ENCODE assay signal across 8 mouse cellular contexts in the genomic region with DNA sequence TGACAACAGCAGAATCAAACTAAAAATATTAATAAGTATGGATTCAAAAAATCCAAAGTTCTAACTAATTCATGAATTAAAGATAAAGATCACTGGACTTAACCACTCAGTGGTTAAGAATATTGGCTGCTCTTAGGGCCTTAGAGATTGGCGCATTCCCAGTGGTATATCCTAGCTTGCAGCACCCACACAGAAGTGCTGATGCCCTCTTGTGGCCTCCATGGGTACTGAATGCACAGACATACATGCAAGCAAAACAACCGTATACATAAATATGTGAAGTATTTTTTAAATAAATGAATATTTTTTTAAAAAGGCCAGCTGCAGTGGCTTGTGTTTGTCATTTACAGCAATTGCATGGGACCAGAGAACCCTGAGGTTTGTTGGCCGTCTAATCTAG. TPM values are rescaled to one million over a fixed set of nuclear protein-coding genes. Genes with fewer than 3 reads are reported as not detected.
DNase-seq lines count a peak whose midpoint lies in the region; ATAC-seq lines count a peak whose summit lies in the region.

No protein-coding gene starts in this region.

- WGBS in kidney, embryonic 15.5 days, result 67% methylated on average over 3 of the region's 3 CpGs
- WGBS in embryonic facial prominence, embryonic 10.5 days, result 67% methylated on average over 3 of the region's 3 CpGs

- intact Hi-C loops in heart, postnatal 14 days (cut with DNase I), result loop anchor here (2.0 kb wide), 2 partner anchors 33 to 123 kb away; no protein-coding TSS in a partner anchor
- intact Hi-C loops in left cerebral cortex, postnatal 4 days (cut with DNase I), result no loop called here

- H3K27ac ChIP-seq in kidney, embryonic 15.5 days, result no peak overlapping the region
- no peak overlapping the region for H3K27ac ChIP-seq in embryonic facial prominence, embryonic 10.5 days (replicated peaks)

- no peaks in the 10 kb centered on the region for H3K36me3 ChIP-seq in kidney, embryonic 15.5 days
- peaks cover 17% of the 10 kb centered on the region for H3K36me3 ChIP-seq in embryonic facial prominence, embryonic 10.5 days (replicated peaks)

- H3K27me3 ChIP-seq in kidney, embryonic 15.5 days, result no peaks in the 10 kb centered on the region
- no peaks in the 10 kb centered on the region for H3K27me3 ChIP-seq in embryonic facial prominence, embryonic 10.5 days (replicated peaks; ENCODE audit: low read depth, poor library complexity, severe bottlenecking)

- ATAC-seq in kidney, embryonic 15.5 days (replicated peaks; ENCODE audit: low FRiP score), result no peak

- H3K4me3 ChIP-seq in kidney, embryonic 15.5 days (replicated peaks), result no peak overlapping the region
- H3K4me3 ChIP-seq in embryonic facial prominence, embryonic 10.5 days, result no peak overlapping the region

- H3K4me1 ChIP-seq in kidney, embryonic 15.5 days, result no peaks in the 10 kb centered on the region
- H3K4me1 ChIP-seq in embryonic facial prominence, embryonic 10.5 days, result no peaks in the 10 kb centered on the region

- DNase-seq in kidney, adult 18-20 months, result peak; percentile 82
- DNase-seq in adrenal gland, postnatal 25 days, result peak; percentile 73
- DNase-seq in embryonic facial prominence, embryonic 10.5 days (ENCODE audit: low spot score), result peak; percentile 71
- peak; percentile 75 to 81 for DNase-seq in heart, postnatal 14 days
- DNase-seq in left cerebral cortex, postnatal 4 days, result peak; percentile 80
- DNase-seq in retina, adult 2 months (ENCODE audit: low read depth, low spot score), result peak; percentile 59
- DNase-seq in thymus, postnatal 14 days, result peak; percentile 82

- no peak overlapping the region for H3K4me2 ChIP-seq in kidney, embryonic 15.5 days

- no peak overlapping the region for H3K9ac ChIP-seq in kidney, embryonic 15.5 days

- H3K9me3 ChIP-seq in kidney, embryonic 15.5 days (replicated peaks), result no peaks in the 10 kb centered on the region
- no peaks in the 10 kb centered on the region for H3K9me3 ChIP-seq in embryonic facial prominence, embryonic 10.5 days

RNA-seq across cellular contexts. Expression of gene Slc24a1, which starts 48.0 kb away (rescaled TPM):
- 0.03 and 0.06 TPM in 2 replicates for polyA plus RNA-seq in kidney, embryonic 15.5 days (2015; fragmentation: Nextera tagmentation; extraction: Ambion mirVana)
- not detected in 2 replicates for total RNA-seq in adrenal gland, postnatal 25 days (2021)
- polyA plus RNA-seq in embryonic facial prominence, embryonic 10.5 days (2016; fragmentation: Nextera tagmentation; extraction: Ambion mirVana), result 0.02 and 0.04 TPM in 2 replicates
- under 1 TPM; 0.14 to 0.15 TPM for total RNA-seq in heart, postnatal 14 days (2021)
- under 1 TPM; 0.14 to 0.26 TPM for total RNA-seq in left cerebral cortex, postnatal 4 days (2021)

RNA-seq across cellular contexts. Expression of gene Ints14, which starts 57.3 kb away (rescaled TPM):
- 57.7 and 59.7 TPM in 2 replicates for polyA plus RNA-seq in kidney, embryonic 15.5 days (2015; fragmentation: Nextera tagmentation; extraction: Ambion mirVana)
- 29.8 and 33.7 TPM in 2 replicates for total RNA-seq in adrenal gland, postnatal 25 days (2021)
- polyA plus RNA-seq in embryonic facial prominence, embryonic 10.5 days (2016; fragmentation: Nextera tagmentation; extraction: Ambion mirVana), result 67.3 and 71.4 TPM in 2 replicates
- total RNA-seq in heart, postnatal 14 days (2021), result 10 to 100 TPM; 17.8 to 19.4 TPM
- 10 to 100 TPM; 22.1 to 24.2 TPM for total RNA-seq in left cerebral cortex, postnatal 4 days (2021)
